Mouse (Mus musculus) hindbrain, embryonic 14.5 days (tissue): ENCODE results near the gene Stk26. TPM values are rescaled to one million over a fixed set of nuclear protein-coding genes. Genes with fewer than 3 reads are reported as not detected.
A peak's percentile ranks its signal among the peaks of the same experiment; 100 is the strongest.

Experiments used
- ATAC-seq: fragments of 200-750 bp; cut with Nextera tagmentation; 2 replicates; pipeline ENCODE4 v1.8.0; 2017; ENCODE audit warnings: moderate number of reproducible peaks, mild to moderate bottlenecking, moderate TSS enrichment, moderate library complexity; ENCODE audit not compliant: low FRiP score
- DNase-seq: peaks from one replicate; pipeline ENCODE4 v3.0.0-alpha.2; 2015; ENCODE audit warnings: low spot score
- H3K27ac ChIP-seq: fragments of 300-500 bp; sonication (generic); 2 replicates; pipeline ENCODE4 v1.5.1; 2014; ENCODE audit warnings: mild to moderate bottlenecking, moderate library complexity
- H3K27me3 ChIP-seq: fragments of 300-500 bp; sonication (generic); 2 replicates; pipeline ENCODE4 v1.6.1; 2014; ENCODE audit warnings: mild to moderate bottlenecking, low read length, mixed read lengths; ENCODE audit not compliant: control insufficient read depth, insufficient read depth
- H3K36me3 ChIP-seq: fragments of 300-500 bp; sonication (generic); replicated peaks from 2 replicates; pipeline ENCODE4 v1.6.1; 2014; ENCODE audit not compliant: control insufficient read depth, insufficient read depth
- H3K4me1 ChIP-seq: fragments of 300-500 bp; sonication (generic); replicated peaks from 2 replicates; pipeline ENCODE4 v1.6.1; 2014; ENCODE audit warnings: antibody characterized with exemption, low read length, mixed read lengths; ENCODE audit not compliant: control insufficient read depth, insufficient read depth
- H3K4me2 ChIP-seq: fragments of 300-500 bp; sonication (generic); replicated peaks from 2 replicates; pipeline ENCODE4 v1.6.1; 2014; ENCODE audit warnings: mild to moderate bottlenecking, moderate library complexity
- H3K4me3 ChIP-seq: fragments of 300-500 bp; sonication (generic); replicated peaks from 2 replicates; pipeline ENCODE4 v1.5.1; 2014; ENCODE audit warnings: mild to moderate bottlenecking, low read length
- H3K9ac ChIP-seq: fragments of 300-500 bp; sonication (generic); 2 replicates; pipeline ENCODE4 v1.6.1; 2014
- H3K9me3 ChIP-seq: fragments of 300-500 bp; sonication (generic); 2 replicates; pipeline ENCODE4 v1.6.1; 2016; ENCODE audit warnings: low read length; ENCODE audit not compliant: control insufficient read depth
- WGBS: fragments of 180-500 bp; shearing (Covaris S2); extraction: QIAGEN DNeasy Blood & Tissue Kit; methylation state at CpG from one replicate; pipeline ENCODE4 v1.1.7; 2014; 5-methylcytosine and 5-hydroxymethylcytosine counted together
- polyA plus RNA-seq: library from polyadenylated mRNA; unstranded; fragments of >200 nt; fragmentation: Nextera tagmentation; extraction: Ambion mirVana; gene quantifications from 2 replicates; pipeline ENCODE4 v1.2.1, GENCODE M21; 2014

Stk26 gene
- polyA plus RNA-seq, 1 experiment from 2014 or later = 0.31 TPM

DNA sequence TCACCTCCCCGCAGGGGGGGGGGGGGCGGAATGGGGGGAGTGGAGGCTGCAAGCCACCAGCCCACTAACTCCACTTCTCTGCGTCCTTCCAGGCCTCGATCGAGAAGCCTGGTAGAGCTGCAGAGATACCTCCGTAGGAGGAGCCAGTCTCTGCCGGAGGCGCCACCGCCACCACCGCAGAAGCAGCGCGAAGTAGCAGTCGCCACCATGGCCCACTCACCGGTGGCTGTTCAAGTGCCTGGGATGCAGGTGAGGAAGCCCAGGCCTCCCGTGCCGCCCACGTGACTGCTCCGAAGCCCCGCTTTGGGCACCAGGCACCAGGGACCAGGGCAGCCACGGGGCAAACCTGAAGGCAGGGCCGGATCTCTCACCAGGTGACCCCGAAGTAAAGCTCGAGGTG is 740 bp downstream of the Stk26 start:
- H3K27me3 ChIP-seq = peaks cover 24% of the 10 kb centered on the region
- peak overlapping the region; percentile 34; the same call in 1 of the 2 replicates for H3K9ac ChIP-seq
- peak overlapping the region; percentile 85 for H3K4me2 ChIP-seq
- ATAC-seq (peak; percentile 59; the same call in 1 of the 2 replicates), DNase-seq (no peak)
- no peaks in the 10 kb centered on the region for H3K36me3 ChIP-seq
- no peaks in the 10 kb centered on the region for H3K9me3 ChIP-seq
- H3K4me3 ChIP-seq = peak overlapping the region; percentile 45
- H3K27ac ChIP-seq = no peak overlapping the region
- no peaks in the 10 kb centered on the region for H3K4me1 ChIP-seq
- 28% methylated on average over 21 of the region's 23 CpGs for WGBS

DNA sequence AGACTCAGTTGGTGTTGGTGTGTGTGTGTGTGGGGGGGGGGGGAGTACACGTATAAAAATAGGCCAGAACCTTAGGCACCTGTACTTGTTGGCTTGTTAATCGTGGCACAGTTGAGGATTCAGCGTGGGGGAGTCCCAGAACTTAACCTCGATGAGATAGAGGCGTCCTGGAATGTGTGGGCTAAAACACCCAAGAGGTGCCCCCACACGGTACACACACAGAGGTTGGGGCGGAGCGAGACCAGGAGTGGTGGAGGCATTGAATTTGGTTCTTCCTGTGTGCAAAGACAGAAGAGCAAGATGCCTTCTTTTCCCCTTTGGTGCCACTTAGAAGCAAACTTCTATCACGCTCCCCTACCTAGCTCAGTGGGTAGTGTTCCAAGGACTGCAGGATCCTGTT is 1.2 kb downstream of the Stk26 start:
- H3K36me3 ChIP-seq = no peaks in the 10 kb centered on the region
- peak overlapping the region; percentile 45 for H3K4me3 ChIP-seq
- no peak for ATAC-seq
- WGBS = 50% methylated on average over 9 of the region's 9 CpGs
- H3K27ac ChIP-seq = no peak overlapping the region
- no peaks in the 10 kb centered on the region for H3K4me1 ChIP-seq
- no peaks in the 10 kb centered on the region for H3K9me3 ChIP-seq
- no peak for DNase-seq
- peaks cover 24% of the 10 kb centered on the region for H3K27me3 ChIP-seq
- peak overlapping the region; percentile 85 for H3K4me2 ChIP-seq
- H3K9ac ChIP-seq = no peak overlapping the region

DNA sequence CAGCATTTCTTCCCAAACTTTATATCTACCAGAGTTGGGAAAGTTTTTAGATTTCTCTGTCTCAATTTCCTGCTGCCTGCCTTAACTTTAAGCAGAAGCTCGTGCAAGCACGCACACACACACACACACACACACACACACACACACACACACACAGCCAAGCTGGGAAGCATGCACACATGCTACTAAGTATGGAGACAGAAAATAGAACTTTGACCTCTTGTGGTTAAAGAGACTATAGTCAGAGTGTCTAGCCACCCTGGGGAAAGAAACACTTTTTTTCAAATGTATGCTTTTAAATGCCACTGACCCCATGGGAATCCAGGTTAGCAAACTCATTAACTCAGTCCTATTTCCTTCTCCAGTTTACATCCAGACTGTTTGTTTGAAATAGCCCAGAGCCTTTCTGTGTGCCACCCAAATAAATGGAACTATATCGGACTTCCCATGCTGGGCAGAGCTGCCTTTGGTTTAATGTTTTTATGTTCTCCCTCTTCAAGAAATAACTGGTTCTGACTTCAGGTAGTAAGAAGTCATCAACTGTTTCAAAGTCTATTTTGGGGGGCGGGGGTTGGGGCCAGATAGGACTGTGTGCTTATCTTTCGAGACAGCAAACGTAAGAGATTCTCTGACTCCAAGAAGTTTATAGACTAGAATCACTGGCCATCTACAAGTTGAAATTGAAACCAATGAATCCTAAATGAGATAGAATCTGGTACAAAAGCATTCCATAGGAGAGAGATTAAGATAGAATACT is 9.8 kb downstream of the Stk26 start:
- no peaks in the 10 kb centered on the region for H3K36me3 ChIP-seq
- H3K4me1 ChIP-seq = no peaks in the 10 kb centered on the region
- H3K4me2 ChIP-seq = no peak overlapping the region
- H3K4me3 ChIP-seq = no peak overlapping the region
- H3K9ac ChIP-seq = no peak overlapping the region
- no peaks in the 10 kb centered on the region for H3K9me3 ChIP-seq
- ATAC-seq (no peak), DNase-seq (no peak)
- no peaks in the 10 kb centered on the region for H3K27me3 ChIP-seq
- H3K27ac ChIP-seq = no peak overlapping the region
- 94% methylated on average over 6 of the region's 6 CpGs for WGBS

DNA sequence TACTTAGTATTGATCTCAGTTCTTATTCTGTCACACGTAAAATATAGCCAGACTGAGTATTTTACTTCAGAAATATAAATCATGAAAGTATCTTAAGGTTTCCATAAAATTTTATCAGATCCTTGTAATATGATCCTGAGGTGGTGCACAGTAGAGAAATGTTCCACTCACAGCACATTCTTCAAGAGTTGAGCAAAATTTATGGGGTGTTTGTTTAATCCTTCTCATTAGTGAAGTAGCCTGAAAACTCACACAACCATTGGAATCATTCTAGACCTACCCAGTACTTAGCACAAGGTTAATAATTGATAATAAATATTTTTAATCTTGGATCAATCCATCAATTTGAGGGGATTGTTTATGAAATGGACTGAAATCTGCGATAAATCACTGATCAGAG is 22.9 kb downstream of the Stk26 start:
- H3K9ac ChIP-seq = no peak overlapping the region
- H3K4me1 ChIP-seq = no peaks in the 10 kb centered on the region
- H3K36me3 ChIP-seq = no peaks in the 10 kb centered on the region
- ATAC-seq = no peak
- H3K9me3 ChIP-seq = no peaks in the 10 kb centered on the region
- no peak for DNase-seq
- no peak overlapping the region for H3K27ac ChIP-seq
- WGBS = 67% methylated on average over 2 of the region's 2 CpGs
- no peak overlapping the region for H3K4me3 ChIP-seq
- H3K4me2 ChIP-seq = no peak overlapping the region
- H3K27me3 ChIP-seq = no peaks in the 10 kb centered on the region

DNA sequence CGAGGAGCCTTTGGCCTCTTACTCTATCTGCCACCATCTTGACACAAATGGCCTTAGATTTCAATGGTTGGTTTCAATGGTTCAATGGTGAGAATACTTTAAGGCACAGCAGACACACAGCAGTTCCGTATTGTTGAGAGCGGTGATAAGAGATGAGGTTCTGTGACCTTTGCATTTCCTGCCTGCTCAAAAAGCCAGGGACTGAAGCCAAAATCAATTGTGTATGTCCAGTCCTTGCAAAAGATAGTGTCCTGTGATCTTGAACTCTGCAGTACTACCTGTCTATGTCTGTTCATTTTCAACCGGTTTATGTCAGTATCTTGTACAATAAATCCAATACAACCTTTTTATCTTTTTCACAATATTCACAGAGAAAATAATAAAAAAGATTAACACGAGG is 23.9 kb downstream of the Stk26 start:
- no peak for ATAC-seq
- Histone ChIP-seq H3K27ac (no peak overlapping the region), H3K4me2 (no peak overlapping the region), H3K36me3 (no peaks in the 10 kb centered on the region), H3K27me3 (no peaks in the 10 kb centered on the region), H3K9me3 (no peaks in the 10 kb centered on the region), H3K9ac (no peak overlapping the region), H3K4me1 (no peaks in the 10 kb centered on the region), H3K4me3 (no peak overlapping the region)
- DNase-seq = no peak
- WGBS = 76% methylated on average over 5 of the region's 5 CpGs

DNA sequence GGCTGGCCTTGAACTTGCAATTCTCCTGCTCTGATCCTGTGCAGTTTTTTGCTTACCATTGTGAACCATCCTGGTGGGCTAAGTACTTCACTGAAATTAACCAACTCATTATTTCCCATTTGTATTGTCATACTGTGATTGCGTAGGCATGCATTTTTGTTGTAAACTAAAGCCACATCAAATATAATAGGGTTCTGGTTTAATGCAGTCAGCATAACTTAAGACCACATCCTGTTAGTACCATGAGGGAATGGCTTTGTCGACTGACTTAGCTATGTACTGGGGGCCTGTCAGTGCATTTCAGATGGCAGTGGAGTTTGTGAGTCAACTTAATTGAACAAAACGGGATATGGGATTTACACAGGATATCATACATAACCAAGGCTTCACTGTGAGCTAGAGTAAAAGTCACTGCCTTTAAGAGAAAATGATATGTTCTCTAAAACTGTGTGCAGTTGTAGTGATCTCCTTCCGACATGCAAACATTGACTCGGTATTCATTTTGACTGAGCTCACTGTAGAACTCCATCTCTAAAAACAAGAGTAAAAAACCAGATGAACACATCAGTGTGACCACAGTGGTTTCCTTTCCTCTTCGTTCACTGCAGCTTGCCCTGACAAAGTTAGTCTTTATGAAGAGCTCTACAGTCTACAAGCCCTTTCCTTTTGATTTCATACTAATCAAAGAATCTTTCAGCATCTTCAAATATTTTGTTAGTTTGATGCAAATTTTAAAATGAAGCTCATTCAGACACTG is 33.6 kb downstream of the Stk26 start:
- Histone ChIP-seq H3K4me3 (no peak overlapping the region), H3K27ac (no peak overlapping the region), H3K4me2 (no peak overlapping the region), H3K36me3 (no peaks in the 10 kb centered on the region), H3K27me3 (no peaks in the 10 kb centered on the region), H3K9ac (no peak overlapping the region), H3K4me1 (no peaks in the 10 kb centered on the region), H3K9me3 (no peaks in the 10 kb centered on the region)
- 82% methylated on average over 6 of the region's 6 CpGs for whole genome bisulfite sequencing
- ATAC-seq = no peak
- DNase-seq = no peak

DNA sequence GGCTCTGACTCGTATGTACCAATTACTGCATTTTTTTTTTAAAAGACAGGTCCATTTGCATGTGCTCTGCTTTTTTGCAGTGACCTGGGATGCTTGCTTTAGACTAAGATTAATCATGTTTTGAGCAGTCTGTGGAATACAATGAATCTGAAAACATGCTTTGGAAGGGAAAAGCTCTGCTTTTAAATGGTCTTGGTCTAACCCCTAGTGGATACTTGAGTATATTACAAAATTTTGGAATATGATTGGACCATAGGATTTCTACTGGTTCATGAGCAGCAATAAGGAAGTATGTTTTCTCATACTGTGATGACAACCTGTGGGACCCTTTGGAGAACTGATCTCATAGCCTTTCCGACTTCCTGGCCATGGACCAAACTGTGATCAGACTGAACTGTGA is 47.2 kb downstream of the Stk26 start:
- H3K9ac ChIP-seq = no peak overlapping the region
- no peak overlapping the region for H3K27ac ChIP-seq
- H3K4me3 ChIP-seq = no peak overlapping the region
- H3K4me1 ChIP-seq = no peaks in the 10 kb centered on the region
- H3K4me2 ChIP-seq = no peak overlapping the region
- H3K9me3 ChIP-seq = no peaks in the 10 kb centered on the region
- H3K36me3 ChIP-seq = no peaks in the 10 kb centered on the region
- no peaks in the 10 kb centered on the region for H3K27me3 ChIP-seq
- DNase-seq (no peak), ATAC-seq (no peak)
- 84% methylated on average over 2 of the region's 2 CpGs for WGBS

DNA sequence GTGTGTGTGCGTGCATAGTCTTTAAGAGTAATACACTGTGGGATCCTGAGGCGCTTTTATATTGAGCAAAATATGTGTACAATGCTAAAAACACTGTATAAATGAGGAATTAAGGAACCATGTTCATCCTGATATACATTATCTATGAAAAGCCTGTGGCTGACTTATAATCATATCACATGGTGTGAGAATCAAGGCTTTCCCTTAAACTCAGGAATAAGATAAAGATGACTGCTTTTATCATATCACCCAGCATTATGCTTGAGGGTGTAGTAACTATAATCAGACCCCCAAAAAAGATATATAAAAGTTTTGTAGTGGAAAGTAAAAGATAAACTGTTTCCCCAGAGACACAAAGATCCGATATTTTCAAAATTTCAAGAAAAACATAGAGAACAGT is 62.6 kb downstream of the Stk26 start:
- Histone ChIP-seq H3K9ac (no peak overlapping the region), H3K4me1 (no peaks in the 10 kb centered on the region), H3K27me3 (no peaks in the 10 kb centered on the region), H3K4me2 (no peak overlapping the region), H3K9me3 (no peaks in the 10 kb centered on the region), H3K36me3 (no peaks in the 10 kb centered on the region), H3K4me3 (no peak overlapping the region), H3K27ac (no peak overlapping the region)
- no peak for DNase-seq
- no peak for ATAC-seq
- WGBS = 80% methylated on average over 3 of the region's 3 CpGs

DNA sequence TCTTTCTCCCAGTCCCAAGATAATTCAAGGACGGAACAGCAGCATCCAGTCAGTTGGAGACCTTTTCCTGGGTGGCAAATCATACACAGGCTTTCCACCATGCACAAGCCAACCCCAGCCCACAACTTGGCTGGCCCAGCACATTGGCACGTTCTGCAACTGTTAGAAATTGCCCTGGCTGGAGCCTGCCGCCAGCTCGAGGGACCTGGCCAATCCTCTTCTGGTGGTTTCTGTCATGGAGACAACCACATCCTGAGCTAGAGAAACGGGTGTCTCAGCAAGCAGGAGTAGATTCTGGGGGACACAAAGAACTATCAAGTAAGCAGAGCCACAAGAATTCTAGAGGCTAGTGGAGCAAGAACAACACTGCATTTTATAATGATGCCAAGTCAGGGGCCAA is 69.1 kb downstream of the Stk26 start:
- no peak overlapping the region for H3K9ac ChIP-seq
- H3K27ac ChIP-seq = no peak overlapping the region
- H3K9me3 ChIP-seq = no peaks in the 10 kb centered on the region
- H3K36me3 ChIP-seq = no peaks in the 10 kb centered on the region
- no peak overlapping the region for H3K4me3 ChIP-seq
- ATAC-seq (no peak), DNase-seq (no peak)
- H3K4me1 ChIP-seq = no peaks in the 10 kb centered on the region
- 82% methylated on average over 5 of the region's 5 CpGs for WGBS
- H3K27me3 ChIP-seq = no peaks in the 10 kb centered on the region
- H3K4me2 ChIP-seq = no peak overlapping the region
